Mouse (Mus musculus) stomach, postnatal 0 days (tissue): Measurements from ENCODE around the gene Aspg.

Source experiments
- CTCF ChIP-seq: IDR thresholded peaks from 2 replicates; pipeline ENCODE4 v1.5.1; 2016; ENCODE audit warnings: antibody characterized with exemption, low read depth, mild to moderate bottlenecking, moderate library complexity
- EP300 ChIP-seq: optimal IDR thresholded peaks from 2 replicates; pipeline ENCODE3; 2016; ENCODE audit warnings: antibody characterized with exemption

- TF ChIP-seq CTCF (no peak), EP300 (no peak)
Observed at GRCm38 (mm10) chr12:112108696-112109445, 2.4 kb downstream of the Aspg start.
